Mouse (Mus musculus) heart, adult 18-20 months (tissue): ENCODE data around the gene Olfr1162. TPM values are rescaled to one million over a fixed set of nuclear protein-coding genes. Genes with fewer than 3 reads are reported as not detected.
"Not testable (repeated sequence)": the region's sequence is repeated elsewhere in the genome, so short reads cannot be mapped to it uniquely, and the experiment has no call there.

ENCODE experiments used
- DNase-seq, 2 experiments: peaks; one replicate each; pipeline ENCODE4 v3.0.0; 2021 to 2022; ENCODE audit warnings: mixed read lengths in 1 of 2
- long read RNA-seq, 2 experiments: library from polyadenylated mRNA; stranded (forward); transcript quantifications; one replicate each; pipeline ENCODE4 v2.0.0; 2021
- total RNA-seq, 2 experiments: library from RNA; stranded (reverse); gene quantifications; 2 replicates each; pipeline ENCODE4 v1.2.3; 2021

The Olfr1162 gene
- total RNA-seq: not detected
- long read RNA-seq, experiment 1: 0 reads
- long read RNA-seq, experiment 2: 0 reads

GRCm38 (mm10) chr2:88051029-88051428 is at the start of gene Olfr1162:
Olfr1162 (minus strand) TSS chr2:88051129.
- DNase-seq: no peak

- DNase-seq: no peak
Measured at GRCm38 (mm10) chr2:88093866-88094265, 42.9 kb upstream of the Olfr1162 start, which contains the start of gene Olfr1164. Olfr1164 (minus strand) TSS chr2:88093966.

- DNase-seq: no peak
Measured at GRCm38 (mm10) chr2:88071730-88072129, 20.8 kb upstream of the Olfr1162 start, which contains the start of gene Olfr1163. Olfr1163 (minus strand) TSS chr2:88071830.

- no peak for DNase-seq
Measured at GRCm38 (mm10) chr2:88063587-88063986, 12.7 kb upstream of the Olfr1162 start.

- DNase-seq: no peak
Measured at GRCm38 (mm10) chr2:88037599-88037998, 13.3 kb downstream of the Olfr1162 start, which contains the start of gene Olfr73. Olfr73 (minus strand) TSS chr2:88037699.

DNA sequence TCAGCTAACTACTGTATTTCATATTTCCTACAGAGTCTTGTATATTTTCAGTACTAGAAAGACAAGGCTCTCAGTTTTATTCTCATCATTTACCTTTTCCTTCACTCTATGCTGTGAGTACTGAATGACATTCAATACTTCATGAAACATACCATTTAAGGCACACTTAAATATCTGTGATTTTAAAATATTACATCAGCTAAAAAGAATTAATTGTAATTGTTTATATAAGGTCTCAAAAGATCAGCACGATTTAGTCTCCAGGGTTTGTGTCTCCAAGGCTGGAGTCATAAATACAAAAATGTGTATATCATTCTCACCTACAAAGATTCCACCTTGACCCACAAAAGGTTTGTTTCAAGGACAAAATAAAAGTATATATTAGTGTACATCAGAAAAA is 28.5 kb downstream of the Olfr1162 start, which contains the start of gene Olfr1161:
Gene Olfr1161 (plus strand): TSS at position 301 of the 400 bp plus-strand sequence.
- not testable (repeated sequence) for DNase-seq

DNA sequence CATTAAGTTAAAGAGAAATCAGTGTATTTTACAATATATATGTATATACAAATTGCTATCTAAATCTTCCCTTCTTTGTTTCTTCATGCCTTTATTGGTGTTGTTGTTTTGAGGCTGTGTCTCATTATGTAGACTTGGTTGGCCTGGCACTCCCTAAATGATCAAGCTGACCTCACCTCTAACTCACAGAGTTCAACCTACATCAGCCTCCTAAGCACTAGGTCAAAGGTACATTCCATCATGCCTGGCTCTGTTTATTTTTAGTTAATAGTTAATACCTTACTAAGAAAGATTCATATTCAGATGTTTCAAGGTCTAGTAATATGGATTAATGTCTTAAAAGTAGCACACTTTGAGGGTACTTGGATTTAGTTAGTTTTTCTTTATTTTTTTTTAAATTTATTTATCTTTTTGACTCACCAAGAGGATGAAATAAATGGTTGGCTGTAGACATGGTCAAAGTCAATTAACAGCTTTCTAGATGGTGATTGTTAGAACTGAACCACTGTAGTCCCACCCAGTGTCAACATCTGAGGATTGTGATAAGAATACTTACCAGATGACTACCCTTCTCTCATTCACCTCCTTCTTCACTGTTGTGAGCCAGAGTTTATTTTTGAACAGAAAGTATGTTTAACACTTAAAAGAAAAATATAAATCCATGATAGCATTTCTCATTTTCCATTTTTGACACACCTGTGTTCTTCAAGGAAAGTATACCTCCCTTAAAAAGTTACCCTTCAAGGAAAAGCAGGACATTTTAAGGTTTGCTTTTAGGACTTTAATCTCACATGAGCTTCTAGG is 43.2 kb downstream of the Olfr1162 start, which contains the start of gene Olfr1160:
Gene Olfr1160 (minus strand): TSS at position 754 of the 804 bp plus-strand sequence.
- DNase-seq: no peak

Other genes starting within 250 kb of the Olfr1162 start
- gene Olfr1145, start 241.3 kb downstream of the Olfr1162 start, total RNA-seq: not detected
- not detected for gene Olfr1148, start 220.6 kb downstream of the Olfr1162 start, total RNA-seq
- gene Olfr1150-ps1, start 207.1 kb downstream of the Olfr1162 start, total RNA-seq: not detected
- gene Olfr1151, start 195.3 kb downstream of the Olfr1162 start, total RNA-seq: not detected
- not detected for gene Olfr1152, start 184.6 kb downstream of the Olfr1162 start, total RNA-seq
- not detected for gene Olfr1153, start 156.2 kb downstream of the Olfr1162 start, total RNA-seq
- gene Olfr1154, start 146.0 kb downstream of the Olfr1162 start, total RNA-seq: not detected
- not detected for gene Olfr1155, start 106.0 kb downstream of the Olfr1162 start, total RNA-seq
- gene Olfr1156, start 98.0 kb downstream of the Olfr1162 start, total RNA-seq: not detected
- gene Olfr1157, start 82.8 kb downstream of the Olfr1162 start, total RNA-seq: not detected
- gene Olfr74, start 76.5 kb downstream of the Olfr1162 start, total RNA-seq: not detected
- gene Olfr1158, start 61.0 kb downstream of the Olfr1162 start, total RNA-seq: not detected
- not detected for gene Olfr1160, start 42.9 kb downstream of the Olfr1162 start, total RNA-seq
- not detected for gene Olfr1161, start 28.4 kb downstream of the Olfr1162 start, total RNA-seq
- not detected for gene Olfr73, start 13.4 kb downstream of the Olfr1162 start, total RNA-seq
- gene Olfr1163, start 20.7 kb upstream of the Olfr1162 start, total RNA-seq: not detected
- not detected for gene Olfr1164, start 42.8 kb upstream of the Olfr1162 start, total RNA-seq
- gene Olfr1166, start 77.1 kb upstream of the Olfr1162 start, total RNA-seq: not detected
- gene Olfr1167, start 104.1 kb upstream of the Olfr1162 start, total RNA-seq: not detected
- gene Olfr1168, start 130.8 kb upstream of the Olfr1162 start, total RNA-seq: not detected
- gene Olfr1170, start 177.2 kb upstream of the Olfr1162 start, total RNA-seq: not detected
- not detected for gene Olfr1173, start 228.7 kb upstream of the Olfr1162 start, total RNA-seq